Mouse (Mus musculus): ENCODE measurements at regions not wholly inside any gene's neighbourhood (a gene's known extent, or its start where the extent isn't known, plus 50 kb on each side); places are given as distances from the start of the nearest gene placed in this dataset.

GRCm38 (mm10) chr7:111420698-111421097 lies 337.9 kb upstream of the Eif4g2 start:
- no peak for DNase-seq

- DNase-seq = no peak
These were observed 334.9 kb upstream of the Eif4g2 start for GRCm38 (mm10) chr7:111417735-111418134.

GRCm38 (mm10) chr7:111416061-111416460 lies 333.2 kb upstream of the Eif4g2 start:
- no peak for DNase-seq

- DNase-seq = no peak
These were observed 330.9 kb upstream of the Eif4g2 start for GRCm38 (mm10) chr7:111413745-111414144.

GRCm38 (mm10) chr7:111412957-111413356 lies 330.1 kb upstream of the Eif4g2 start:
- no peak for DNase-seq

GRCm38 (mm10) chr7:111411386-111411960 lies 328.6 kb upstream of the Eif4g2 start:
- no peak for DNase-seq

- DNase-seq = no peak
These were observed 313.1 kb upstream of the Eif4g2 start for GRCm38 (mm10) chr7:111395972-111396371.

GRCm38 (mm10) chr7:111395111-111395510 lies 312.3 kb upstream of the Eif4g2 start:
- no peak for DNase-seq

- no peak for DNase-seq
These were observed 311.0 kb upstream of the Eif4g2 start for GRCm38 (mm10) chr7:111393846-111394245.

- DNase-seq = no peak
These were observed 306.9 kb upstream of the Eif4g2 start for GRCm38 (mm10) chr7:111389690-111390089.

GRCm38 (mm10) chr7:111374534-111374933 lies 291.7 kb upstream of the Eif4g2 start:
- DNase-seq = no peak

- no peak for DNase-seq
These were observed 290.7 kb upstream of the Eif4g2 start for GRCm38 (mm10) chr7:111373380-111374173.

GRCm38 (mm10) chr7:111370421-111370887 lies 287.6 kb upstream of the Eif4g2 start:
- DNase-seq = peak; percentile 5

GRCm38 (mm10) chr7:111368296-111369004 lies 285.6 kb upstream of the Eif4g2 start:
- DNase-seq = no peak

GRCm38 (mm10) chr7:111366951-111367653 lies 284.3 kb upstream of the Eif4g2 start:
- DNase-seq = no peak

GRCm38 (mm10) chr7:111365384-111365783 lies 282.6 kb upstream of the Eif4g2 start:
- no peak for DNase-seq

GRCm38 (mm10) chr7:111363206-111363605 lies 280.4 kb upstream of the Eif4g2 start:
- DNase-seq = no peak

- no peak for DNase-seq
These were observed 279.8 kb upstream of the Eif4g2 start for GRCm38 (mm10) chr7:111362646-111363045.

- DNase-seq = no peak
These were observed 272.3 kb upstream of the Eif4g2 start for GRCm38 (mm10) chr7:111355088-111355656.

- DNase-seq = no peak
These were observed 271.2 kb upstream of the Eif4g2 start for GRCm38 (mm10) chr7:111354066-111354465.

GRCm38 (mm10) chr7:111352176-111352575 lies 269.3 kb upstream of the Eif4g2 start:
- no peak for DNase-seq

- DNase-seq = no peak
These were observed 262.3 kb upstream of the Eif4g2 start for GRCm38 (mm10) chr7:111345117-111345516.

- DNase-seq = no peak
These were observed 254.2 kb upstream of the Eif4g2 start for GRCm38 (mm10) chr7:111337053-111337452.

All from cerebellum, adult 9-10 months (tissue).